1 mouse cellular context compared by ENCODE assay signal in genomic region chr8:104591133-104591834, GRCm38 (mm10).
TF ChIP-seq lines count a peak whose summit lies in the region.

Pdp2 (plus strand) TSS chr8:104591451.

TF ChIP-seq in MEL, 35 proteins besides CTCF, POLR2A, EP300 and RAD21 (continued from another document):
- TF ChIP-seq MYB (IDR thresholded peaks at IDR 0.05; ENCODE audit: low read depth, low read length), result no peak
- TF ChIP-seq TCF12 (IDR thresholded peaks at IDR 0.05; ENCODE audit: low read depth, low read length), result peak; percentile 24; the same call in 1 of the 2 replicates
- peak; percentile 15; the same call in 1 of the 2 replicates for TF ChIP-seq MAFK (IDR thresholded peaks at IDR 0.05; ENCODE audit: borderline replicate concordance, low read depth, low read length)
TF ChIP-seq in MEL: peak in this region for 21.
